Mouse (Mus musculus): ENCODE results near the gene Nipbl.

GRCm38 (mm10) chr15:8331547-8331946, 112.7 kb downstream of the Nipbl start:
- no peak for TF ChIP-seq CTCF (IDR thresholded peaks at IDR 0.05; ENCODE audit: low read depth)
- peak; percentile 89 for TF ChIP-seq EP300 (IDR thresholded peaks at IDR 0.05; ENCODE audit: low read depth)

All from liver, embryonic 14.5 days (tissue).